Comparison of ENCODE assay signal across 12 mouse cellular contexts in genomic region chr6:50949361-50949760, GRCm38 (mm10).
DNase-seq lines count a peak whose midpoint lies in the region; ATAC-seq lines count a peak whose summit lies in the region.
"Had no signal": no experiment of that assay in that cellular context is flagged by ENCODE, and none has a peak within 500 bp of the region (broad histone marks: within the 10 kb centered on the region; RNA-seq: fewer than 3 reads in every experiment).

No protein-coding gene starts in this region.

- H3K4me1 ChIP-seq in kidney, embryonic 14.5 days (ENCODE audit: control insufficient read depth, insufficient read depth, low read length) = peaks cover 11% of the 10 kb centered on the region; the same call in 1 of the 2 replicates
- H3K4me1 ChIP-seq in embryonic facial prominence, embryonic 14.5 days (ENCODE audit: control insufficient read depth, insufficient read depth, low read length) = peaks cover 9% of the 10 kb centered on the region; the same call in 1 of the 2 replicates
- peaks cover 11% of the 10 kb centered on the region; the same call in 1 of the 2 replicates for H3K4me1 ChIP-seq in hindbrain, embryonic 15.5 days (replicated peaks)
- H3K4me1 ChIP-seq in neural tube, embryonic 13.5 days (replicated peaks) = peaks cover 20% of the 10 kb centered on the region
- H3K4me1 ChIP-seq: liver, embryonic 12.5 days had no signal

- ATAC-seq in kidney, embryonic 14.5 days (ENCODE audit: low FRiP score, low TSS enrichment) = no peak
- ATAC-seq in embryonic facial prominence, embryonic 14.5 days (ENCODE audit: low read depth) = no peak
- ATAC-seq in hindbrain, embryonic 15.5 days (ENCODE audit: low FRiP score, low read depth) = no peak
- no peak for ATAC-seq in neural tube, embryonic 13.5 days (ENCODE audit: low read depth)
- ATAC-seq: liver, embryonic 12.5 days had no signal

- 94% methylated on average over 5 of the region's 5 CpGs for WGBS in kidney, embryonic 14.5 days
- WGBS in embryonic facial prominence, embryonic 14.5 days = 96% methylated on average over 5 of the region's 5 CpGs
- WGBS in hindbrain, embryonic 15.5 days = 80% methylated on average over 5 of the region's 5 CpGs
- WGBS in neural tube, embryonic 13.5 days = 82% methylated on average over 5 of the region's 5 CpGs

- no peak overlapping the region for H3K4me3 ChIP-seq in kidney, embryonic 14.5 days (ENCODE audit: low read length)
- H3K4me3 ChIP-seq in embryonic facial prominence, embryonic 14.5 days (ENCODE audit: low read depth, low read length) = no peak overlapping the region
- H3K4me3 ChIP-seq in hindbrain, embryonic 15.5 days = no peak overlapping the region
- no peak overlapping the region for H3K4me3 ChIP-seq in neural tube, embryonic 13.5 days
- H3K4me3 ChIP-seq: liver, embryonic 12.5 days had no signal

- no peak overlapping the region for H3K9ac ChIP-seq in kidney, embryonic 14.5 days (ENCODE audit: low read depth, low read length)
- no peak overlapping the region for H3K9ac ChIP-seq in embryonic facial prominence, embryonic 14.5 days (ENCODE audit: low read depth, low read length)
- no peak overlapping the region for H3K9ac ChIP-seq in hindbrain, embryonic 15.5 days
- no peak overlapping the region for H3K9ac ChIP-seq in neural tube, embryonic 13.5 days
- H3K9ac ChIP-seq: liver, embryonic 12.5 days had no signal

- no peaks in the 10 kb centered on the region for H3K9me3 ChIP-seq in kidney, embryonic 14.5 days (ENCODE audit: control insufficient read depth, low read length)
- H3K9me3 ChIP-seq in embryonic facial prominence, embryonic 14.5 days (ENCODE audit: control insufficient read depth, low read length) = no peaks in the 10 kb centered on the region
- H3K9me3 ChIP-seq in hindbrain, embryonic 15.5 days = no peaks in the 10 kb centered on the region
- no peaks in the 10 kb centered on the region for H3K9me3 ChIP-seq in neural tube, embryonic 13.5 days
- H3K9me3 ChIP-seq: liver, embryonic 12.5 days had no signal

- peak overlapping the region; percentile 24; the same call in 1 of the 2 replicates for H3K27ac ChIP-seq in kidney, embryonic 14.5 days (ENCODE audit: low read depth, low read length)
- H3K27ac ChIP-seq in embryonic facial prominence, embryonic 14.5 days (replicated peaks; ENCODE audit: low read depth, low read length) = peak overlapping the region; percentile 65; the same call in 1 of the 2 replicates
- peak overlapping the region; percentile 7; the same call in 1 of the 2 replicates for H3K27ac ChIP-seq in hindbrain, embryonic 15.5 days (replicated peaks)
- H3K27ac ChIP-seq in neural tube, embryonic 13.5 days (replicated peaks) = peak overlapping the region; percentile 84
- H3K27ac ChIP-seq: liver, embryonic 12.5 days had no signal

- no peak for DNase-seq in kidney, postnatal 14 days
- DNase-seq in embryonic facial prominence, embryonic 14.5 days (ENCODE audit: low spot score) = no peak
- DNase-seq in ovary, postnatal 10 days (ENCODE audit: low spot score) = no peak
- DNase-seq in urinary bladder, postnatal 36 days (ENCODE audit: low spot score in 2 of 2) = no peak
- DNase-seq: heart, postnatal 10 days; kidney, adult 8-10 months; lung, postnatal 10 days; thymus, postnatal 4 days had no signal

- H3K36me3 ChIP-seq in kidney, embryonic 14.5 days (ENCODE audit: control insufficient read depth, insufficient read depth, low read length) = no peaks in the 10 kb centered on the region
- H3K36me3 ChIP-seq in embryonic facial prominence, embryonic 14.5 days (ENCODE audit: control insufficient read depth, insufficient read depth, low read length) = no peaks in the 10 kb centered on the region
- no peaks in the 10 kb centered on the region for H3K36me3 ChIP-seq in hindbrain, embryonic 15.5 days
- no peaks in the 10 kb centered on the region for H3K36me3 ChIP-seq in neural tube, embryonic 13.5 days
- H3K36me3 ChIP-seq: liver, embryonic 12.5 days had no signal

- H3K27me3 ChIP-seq in kidney, embryonic 14.5 days (ENCODE audit: control insufficient read depth, insufficient read depth, low read length) = no peaks in the 10 kb centered on the region
- H3K27me3 ChIP-seq in embryonic facial prominence, embryonic 14.5 days (replicated peaks; ENCODE audit: control insufficient read depth, insufficient read depth, low read length) = no peaks in the 10 kb centered on the region
- H3K27me3 ChIP-seq in hindbrain, embryonic 15.5 days = no peaks in the 10 kb centered on the region
- no peaks in the 10 kb centered on the region for H3K27me3 ChIP-seq in neural tube, embryonic 13.5 days
- H3K27me3 ChIP-seq: liver, embryonic 12.5 days had no signal

- no peak overlapping the region for H3K4me2 ChIP-seq in kidney, embryonic 14.5 days (replicated peaks; ENCODE audit: low read depth, low read length)
- no peak overlapping the region for H3K4me2 ChIP-seq in embryonic facial prominence, embryonic 14.5 days (ENCODE audit: low read depth, low read length)
- no peak overlapping the region for H3K4me2 ChIP-seq in hindbrain, embryonic 15.5 days
- no peak overlapping the region for H3K4me2 ChIP-seq in neural tube, embryonic 13.5 days
- H3K4me2 ChIP-seq: liver, embryonic 12.5 days had no signal

Comparison
In these comparisons a context has a peak if more than half of its experiments do, and no peak if none do; other contexts are left out.
1. H3K27ac ChIP-seq: peak in every context shown above with its lines; median percentile 84 in neural tube, embryonic 13.5 days; 65 in embryonic facial prominence, embryonic 14.5 days; 24 in kidney, embryonic 14.5 days; 7 in hindbrain, embryonic 15.5 days.